Mouse (Mus musculus): ENCODE data around the gene Nup210. TPM values are rescaled to one million over a fixed set of nuclear protein-coding genes. Genes with fewer than 3 reads are reported as not detected.

Nup210 gene
- 13.9 and 15.6 TPM in 2 replicates for polyA plus RNA-seq (2014; fragmentation: Nextera tagmentation; extraction: Ambion mirVana)

GRCm38 (mm10) chr6:91116244-91117145, at the start of gene Nup210:
Nup210 (minus strand) TSS chr6:91116829.
- WGBS, result under 1% methylated on average over 79 of the region's 93 CpGs

DNA sequence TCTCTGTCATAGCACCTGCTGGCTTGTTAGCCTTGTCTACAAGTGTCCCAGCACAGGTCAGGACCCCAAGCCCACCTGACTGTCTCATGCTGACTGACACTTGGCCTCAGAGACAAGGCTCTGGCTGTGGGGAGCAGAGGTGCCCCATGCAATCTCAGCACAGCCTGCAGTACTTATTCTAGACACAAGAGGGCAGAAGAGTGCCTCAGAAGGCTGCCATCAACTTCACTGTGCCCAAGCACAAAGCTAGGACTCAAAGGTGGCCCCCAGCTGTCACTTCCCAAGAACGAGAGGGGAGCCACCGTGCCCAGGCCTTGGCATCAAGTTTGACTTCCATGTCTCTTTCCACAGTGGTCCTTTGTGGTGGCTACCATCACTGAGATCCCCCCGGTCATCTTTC, 48.6 kb upstream of the Nup210 start:
- DNase-seq (ENCODE audit: low spot score) (peak; percentile 81), ATAC-seq (peak; percentile 52)
- Histone ChIP-seq H3K36me3 (ENCODE audit: control insufficient read depth, insufficient read depth, low read length) (peaks cover 5% of the 10 kb centered on the region; the same call in 1 of the 2 replicates), H3K4me2 (ENCODE audit: low read length) (no peak overlapping the region), H3K9ac (ENCODE audit: low read length) (no peak overlapping the region), H3K27ac (ENCODE audit: low read depth, low read length) (no peak overlapping the region), H3K4me1 (ENCODE audit: control insufficient read depth, insufficient read depth, low read length) (peaks cover 7% of the 10 kb centered on the region; the same call in 1 of the 2 replicates), H3K27me3 (replicated peaks; ENCODE audit: control insufficient read depth, insufficient read depth, low read length) (no peaks in the 10 kb centered on the region), H3K4me3 (ENCODE audit: low read depth, low read length) (no peak overlapping the region), H3K9me3 (replicated peaks; ENCODE audit: control insufficient read depth, low read length) (no peaks in the 10 kb centered on the region)
- WGBS, result 31% methylated on average over 3 of the region's 3 CpGs

More at GRCm38 (mm10) chr6:91116244-91117145, at the start of gene Nup210:
- Histone ChIP-seq H3K27ac (ENCODE audit: low read depth, low read length) (peak within 1 kb of the TSS; percentile 85), H3K4me1 (ENCODE audit: control insufficient read depth, insufficient read depth, low read length) (peaks cover 19% of the 10 kb centered on the region), H3K4me2 (ENCODE audit: low read length) (peak within 1 kb of the TSS; percentile 84), H3K9me3 (replicated peaks; ENCODE audit: control insufficient read depth, low read length) (no peaks in the 10 kb centered on the region), H3K27me3 (replicated peaks; ENCODE audit: control insufficient read depth, insufficient read depth, low read length) (no peaks in the 10 kb centered on the region), H3K4me3 (ENCODE audit: low read depth, low read length) (peak within 1 kb of the TSS; percentile 66), H3K9ac (ENCODE audit: low read length) (peak within 1 kb of the TSS; percentile 86), H3K36me3 (ENCODE audit: control insufficient read depth, insufficient read depth, low read length) (no peaks in the 10 kb centered on the region)
- ATAC-seq, result peak; percentile 97
- peak; percentile 98 for DNase-seq (ENCODE audit: low spot score)

- Histone ChIP-seq H3K27ac (ENCODE audit: low read depth, low read length) (no peak overlapping the region), H3K4me1 (ENCODE audit: control insufficient read depth, insufficient read depth, low read length) (peaks cover 12% of the 10 kb centered on the region; the same call in 1 of the 2 replicates), H3K36me3 (ENCODE audit: control insufficient read depth, insufficient read depth, low read length) (peaks cover 5% of the 10 kb centered on the region; the same call in 1 of the 2 replicates), H3K9ac (ENCODE audit: low read length) (no peak overlapping the region), H3K4me3 (ENCODE audit: low read depth, low read length) (no peak overlapping the region), H3K9me3 (replicated peaks; ENCODE audit: control insufficient read depth, low read length) (no peaks in the 10 kb centered on the region), H3K4me2 (ENCODE audit: low read length) (no peak overlapping the region), H3K27me3 (replicated peaks; ENCODE audit: control insufficient read depth, insufficient read depth, low read length) (no peaks in the 10 kb centered on the region)
- peak; percentile 41 for DNase-seq (ENCODE audit: low spot score)
- no peak for ATAC-seq
- 74% methylated on average over 2 of the region's 2 CpGs for WGBS
Measured at GRCm38 (mm10) chr6:91164584-91164983, 48.0 kb upstream of the Nup210 start.

DNA sequence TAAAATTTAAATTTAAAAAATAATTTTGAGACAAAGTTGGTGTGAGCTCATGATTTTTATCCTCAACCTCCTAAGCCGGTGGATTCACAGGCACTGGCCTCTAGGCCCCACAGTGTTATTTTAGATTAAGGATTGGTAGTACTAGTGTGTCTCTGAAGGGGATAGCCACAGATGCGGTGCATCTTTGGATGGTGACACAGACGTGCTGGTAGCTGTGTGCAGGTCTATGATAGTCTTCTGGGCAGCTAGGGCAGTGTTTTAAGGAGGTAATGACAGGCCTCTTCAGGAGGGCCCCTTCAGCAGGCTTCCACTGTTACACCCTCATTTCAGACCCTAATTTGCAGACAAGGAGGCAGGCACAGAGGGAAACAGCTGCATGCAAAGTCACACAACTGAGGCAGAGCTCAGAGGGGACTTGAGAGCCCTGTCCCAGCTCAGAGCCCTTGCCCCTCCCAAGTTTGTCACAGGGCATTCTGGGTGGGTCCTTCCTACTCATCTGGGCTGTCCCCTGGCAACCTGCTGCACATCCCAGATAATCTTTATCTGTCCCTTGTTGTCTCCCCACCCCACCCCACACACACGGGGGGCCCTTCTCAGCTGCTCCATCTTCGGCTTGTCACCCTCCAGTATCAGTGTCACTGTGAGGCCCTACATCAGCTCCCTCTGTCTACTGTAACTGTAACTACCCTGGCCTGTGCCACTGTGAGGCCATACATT, 46.7 kb upstream of the Nup210 start:
- Histone ChIP-seq H3K36me3 (ENCODE audit: control insufficient read depth, insufficient read depth, low read length) (peaks cover 2% of the 10 kb centered on the region; the same call in 1 of the 2 replicates), H3K27ac (ENCODE audit: low read depth, low read length) (no peak overlapping the region), H3K9me3 (replicated peaks; ENCODE audit: control insufficient read depth, low read length) (no peaks in the 10 kb centered on the region), H3K9ac (ENCODE audit: low read length) (no peak overlapping the region), H3K4me2 (ENCODE audit: low read length) (no peak overlapping the region), H3K27me3 (replicated peaks; ENCODE audit: control insufficient read depth, insufficient read depth, low read length) (no peaks in the 10 kb centered on the region), H3K4me3 (ENCODE audit: low read depth, low read length) (no peak overlapping the region), H3K4me1 (ENCODE audit: control insufficient read depth, insufficient read depth, low read length) (peaks cover 16% of the 10 kb centered on the region; the same call in 1 of the 2 replicates)
- ATAC-seq (no peak), DNase-seq (ENCODE audit: low spot score) (no peak)
- WGBS, result 80% methylated on average over 5 of the region's 5 CpGs

DNA sequence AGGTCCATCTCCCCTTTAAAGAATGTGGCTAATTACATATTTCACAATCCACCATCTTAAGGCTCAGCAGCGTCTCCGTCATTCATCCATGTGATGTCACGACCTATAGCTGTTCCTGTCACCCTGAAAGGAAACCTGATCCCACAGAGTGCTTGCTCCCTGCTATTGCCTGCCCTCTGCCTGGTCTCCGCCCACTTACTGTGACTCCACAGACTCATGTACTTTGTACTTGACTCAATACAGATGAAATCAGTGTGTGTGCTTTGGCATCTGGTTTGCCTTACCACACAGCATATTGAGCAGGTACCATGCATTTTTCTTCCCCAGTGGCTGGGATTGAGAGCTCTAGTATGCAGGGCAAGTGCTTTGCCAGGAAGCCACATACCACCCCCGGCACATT, 45.7 kb upstream of the Nup210 start:
- Histone ChIP-seq H3K4me1 (ENCODE audit: control insufficient read depth, insufficient read depth, low read length) (peaks cover 26% of the 10 kb centered on the region), H3K27ac (ENCODE audit: low read depth, low read length) (no peak overlapping the region), H3K9ac (ENCODE audit: low read length) (no peak overlapping the region), H3K9me3 (replicated peaks; ENCODE audit: control insufficient read depth, low read length) (no peaks in the 10 kb centered on the region), H3K36me3 (ENCODE audit: control insufficient read depth, insufficient read depth, low read length) (peaks cover 2% of the 10 kb centered on the region; the same call in 1 of the 2 replicates), H3K4me2 (ENCODE audit: low read length) (no peak overlapping the region), H3K4me3 (ENCODE audit: low read depth, low read length) (no peak overlapping the region), H3K27me3 (replicated peaks; ENCODE audit: control insufficient read depth, insufficient read depth, low read length) (no peaks in the 10 kb centered on the region)
- DNase-seq (ENCODE audit: low spot score) (no peak), ATAC-seq (no peak)
- WGBS, result 92% methylated on average over 5 of the region's 5 CpGs

DNA sequence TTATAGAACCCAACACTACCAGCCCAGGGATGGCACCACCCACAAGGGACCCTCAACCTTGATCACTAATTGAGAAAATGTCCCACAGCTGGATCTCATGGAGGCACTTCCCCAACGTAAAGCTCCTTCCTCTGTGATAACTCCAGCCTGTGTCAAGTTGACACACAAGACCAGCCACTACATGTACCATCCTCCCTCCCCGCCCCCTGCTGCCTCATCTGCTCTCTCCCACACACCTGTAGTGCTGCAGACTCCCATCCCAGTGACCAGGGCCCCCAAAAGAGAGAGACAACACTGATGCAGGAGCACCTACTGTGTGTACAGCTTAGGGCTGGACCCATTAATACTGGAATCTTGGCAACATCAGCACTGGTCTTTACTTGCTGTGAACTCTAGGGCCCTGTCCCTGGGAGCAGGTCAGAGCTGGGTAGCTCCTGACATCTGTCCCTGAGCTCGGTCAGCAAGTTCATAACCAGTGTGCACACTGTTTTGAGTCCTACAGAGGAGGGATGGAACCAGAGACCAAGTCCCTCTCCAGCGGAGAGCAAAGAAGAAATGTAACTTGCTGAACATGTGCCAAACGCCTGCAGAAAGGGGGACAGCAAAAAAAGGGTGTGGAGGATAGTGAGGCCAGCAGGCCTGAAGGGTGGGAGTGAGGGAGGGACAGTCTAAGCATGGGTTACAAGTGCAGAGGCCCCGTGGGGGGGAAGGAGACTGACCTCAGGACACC, 45.0 kb upstream of the Nup210 start:
- ATAC-seq (no peak), DNase-seq (ENCODE audit: low spot score) (no peak)
- Histone ChIP-seq H3K4me2 (ENCODE audit: low read length) (no peak overlapping the region), H3K27me3 (replicated peaks; ENCODE audit: control insufficient read depth, insufficient read depth, low read length) (no peaks in the 10 kb centered on the region), H3K27ac (ENCODE audit: low read depth, low read length) (no peak overlapping the region), H3K36me3 (ENCODE audit: control insufficient read depth, insufficient read depth, low read length) (peaks cover 2% of the 10 kb centered on the region; the same call in 1 of the 2 replicates), H3K9ac (ENCODE audit: low read length) (no peak overlapping the region), H3K4me1 (ENCODE audit: control insufficient read depth, insufficient read depth, low read length) (peaks cover 31% of the 10 kb centered on the region), H3K4me3 (ENCODE audit: low read depth, low read length) (no peak overlapping the region), H3K9me3 (replicated peaks; ENCODE audit: control insufficient read depth, low read length) (no peaks in the 10 kb centered on the region)
- WGBS, result 84% methylated on average over 6 of the region's 6 CpGs

DNA sequence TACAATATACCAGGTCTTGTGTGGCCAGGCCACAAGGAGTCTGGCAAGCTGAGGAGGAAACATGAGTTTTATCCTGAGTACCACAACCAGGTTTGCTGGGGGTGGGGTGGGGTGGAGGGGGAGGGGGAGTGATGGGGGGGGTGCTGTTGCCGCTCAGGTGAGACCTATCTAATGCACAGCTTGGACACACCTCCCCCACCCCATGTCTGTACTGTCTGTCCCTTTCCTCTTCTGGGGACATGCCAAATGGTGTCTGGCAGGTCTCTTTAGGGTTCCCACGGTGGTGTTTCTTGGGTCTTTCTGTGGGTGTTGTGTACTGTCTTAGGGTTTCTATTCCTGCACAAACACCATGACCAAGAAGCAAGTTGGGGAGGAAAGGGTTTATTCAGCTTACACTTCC, 44.3 kb upstream of the Nup210 start:
- Histone ChIP-seq H3K27ac (ENCODE audit: low read depth, low read length) (peak overlapping the region; percentile 30; the same call in 1 of the 2 replicates), H3K27me3 (replicated peaks; ENCODE audit: control insufficient read depth, insufficient read depth, low read length) (no peaks in the 10 kb centered on the region)
- 73% methylated on average over 2 of the region's 2 CpGs for WGBS

DNA sequence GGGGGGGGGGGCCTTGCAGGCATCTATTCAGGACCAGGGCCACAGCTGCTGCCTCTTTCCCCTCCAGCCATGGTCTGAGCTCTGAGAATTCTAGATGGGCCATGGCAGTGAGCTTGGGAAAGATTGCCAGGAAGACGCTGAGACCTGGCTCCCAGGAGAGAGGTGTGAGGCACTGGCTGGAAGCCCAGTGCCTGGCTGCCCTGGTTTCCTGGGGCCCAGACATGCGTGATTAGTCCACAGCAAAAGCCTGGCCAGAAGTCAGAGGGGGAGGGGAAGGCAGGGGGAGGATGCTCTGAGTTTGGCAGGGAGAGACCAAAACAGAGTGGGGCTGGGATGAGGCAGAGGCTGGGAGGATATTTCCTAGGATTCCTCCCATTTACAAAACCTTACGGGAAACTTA, 43.8 kb upstream of the Nup210 start:
- H3K4me1 ChIP-seq (ENCODE audit: control insufficient read depth, insufficient read depth, low read length), result peaks cover 40% of the 10 kb centered on the region
- WGBS, result 24% methylated on average over 3 of the region's 3 CpGs
- no peak overlapping the region for H3K9ac ChIP-seq (ENCODE audit: low read length)

More for the DNA sequence above, 44.3 kb upstream of the Nup210 start:
- Histone ChIP-seq H3K9me3 (replicated peaks; ENCODE audit: control insufficient read depth, low read length) (no peaks in the 10 kb centered on the region), H3K4me1 (ENCODE audit: control insufficient read depth, insufficient read depth, low read length) (peaks cover 35% of the 10 kb centered on the region), H3K4me3 (ENCODE audit: low read depth, low read length) (no peak overlapping the region), H3K4me2 (ENCODE audit: low read length) (no peak overlapping the region), H3K36me3 (ENCODE audit: control insufficient read depth, insufficient read depth, low read length) (peaks cover 2% of the 10 kb centered on the region; the same call in 1 of the 2 replicates), H3K9ac (ENCODE audit: low read length) (no peak overlapping the region)
- DNase-seq (ENCODE audit: low spot score), result no peak
- ATAC-seq, result no peak

More for the DNA sequence above, 43.8 kb upstream of the Nup210 start:
- Histone ChIP-seq H3K27me3 (replicated peaks; ENCODE audit: control insufficient read depth, insufficient read depth, low read length) (no peaks in the 10 kb centered on the region), H3K4me3 (ENCODE audit: low read depth, low read length) (no peak overlapping the region), H3K9me3 (replicated peaks; ENCODE audit: control insufficient read depth, low read length) (no peaks in the 10 kb centered on the region), H3K36me3 (ENCODE audit: control insufficient read depth, insufficient read depth, low read length) (0 out of 2 replicates have a peak, but pooled peaks cover 2% of the 10 kb centered on the region), H3K27ac (ENCODE audit: low read depth, low read length) (peak overlapping the region; percentile 59; the same call in 1 of the 2 replicates), H3K4me2 (ENCODE audit: low read length) (no peak overlapping the region)
- ATAC-seq (peak; percentile 21; the same call in 1 of the 2 replicates), DNase-seq (ENCODE audit: low spot score) (peak; percentile 84)
